Mouse (Mus musculus) lung, postnatal 0 days (tissue): ENCODE data around the gene Gm648. TPM values are rescaled to one million over a fixed set of nuclear protein-coding genes. Genes with fewer than 3 reads are reported as not detected.
"Not testable (repeated sequence)": the region's sequence is repeated elsewhere in the genome, so short reads cannot be mapped to it uniquely, and the experiment has no call there.

Experiments
- ATAC-seq: fragments of 200-750 bp; cut with Nextera tagmentation; 2 replicates; pipeline ENCODE4 v1.8.0; 2017; ENCODE audit warnings: moderate library complexity
- DNase-seq: peaks from one replicate; pipeline ENCODE4 v3.0.0-alpha.2; 2016; ENCODE audit warnings: low spot score
- H3K27ac ChIP-seq: fragments of 300-500 bp; sonication (generic); 2 replicates; pipeline ENCODE4 v1.5.1; 2014; ENCODE audit warnings: antibody characterized with exemption, mild to moderate bottlenecking, low read length, mixed read lengths
- H3K27me3 ChIP-seq: fragments of 300-500 bp; sonication (generic); replicated peaks from 2 replicates; pipeline ENCODE4 v1.6.1; 2014; ENCODE audit warnings: low read length, mixed read lengths; ENCODE audit not compliant: insufficient read depth
- H3K36me3 ChIP-seq: fragments of 300-500 bp; sonication (generic); 2 replicates; pipeline ENCODE4 v1.6.1; 2014; ENCODE audit warnings: low read length, mixed read lengths; ENCODE audit not compliant: insufficient read depth
- H3K4me1 ChIP-seq: fragments of 300-500 bp; sonication (generic); 2 replicates; pipeline ENCODE4 v1.6.1; 2014; ENCODE audit warnings: antibody characterized with exemption, low read depth, low read length, mixed read lengths; ENCODE audit not compliant: insufficient read depth
- H3K4me2 ChIP-seq: fragments of 300-500 bp; sonication (generic); replicated peaks from 2 replicates; pipeline ENCODE4 v1.6.1; 2014; ENCODE audit warnings: low read depth, mild to moderate bottlenecking, low read length, moderate library complexity, mixed read lengths
- H3K4me3 ChIP-seq: fragments of 300-500 bp; sonication (generic); 2 replicates; pipeline ENCODE4 v1.5.1; 2014; ENCODE audit warnings: low read depth, low read length
- H3K9ac ChIP-seq: fragments of 300-500 bp; sonication (generic); replicated peaks from 2 replicates; pipeline ENCODE4 v1.6.1; 2014; ENCODE audit warnings: low read depth, mild to moderate bottlenecking
- H3K9me3 ChIP-seq: fragments of 300-500 bp; sonication (generic); 2 replicates; pipeline ENCODE4 v1.6.1; 2016; ENCODE audit warnings: low read length, mixed read lengths
- CTCF ChIP-seq: IDR thresholded peaks from 2 replicates; pipeline ENCODE4 v1.5.1; 2016; ENCODE audit warnings: antibody characterized with exemption, mild to moderate bottlenecking
- EP300 ChIP-seq: IDR thresholded peaks from 2 replicates; pipeline ENCODE4 v1.6.1; 2016; ENCODE audit warnings: antibody characterized with exemption, mild to moderate bottlenecking, control low read depth
- WGBS: fragments of 180-500 bp; shearing (Covaris S2); extraction: QIAGEN DNeasy Blood & Tissue Kit; methylation state at CpG from one replicate; pipeline ENCODE4 v1.1.7; 2014; 5-methylcytosine and 5-hydroxymethylcytosine counted together
- microRNA-seq: library from miRNA; unstranded; fragments of <30 nt; microRNA quantifications from one replicate; pipeline ENCODE4, GENCODE M21; 2016
- polyA plus RNA-seq: library from polyadenylated mRNA; unstranded; fragments of >200 nt; fragmentation: Nextera tagmentation; extraction: Ambion mirVana; gene quantifications from 2 replicates; pipeline ENCODE4 v1.2.1, GENCODE M21; 2015

Gene Gm648
- polyA plus RNA-seq, 1 experiment from 2014 or later: 0.11 TPM

DNA sequence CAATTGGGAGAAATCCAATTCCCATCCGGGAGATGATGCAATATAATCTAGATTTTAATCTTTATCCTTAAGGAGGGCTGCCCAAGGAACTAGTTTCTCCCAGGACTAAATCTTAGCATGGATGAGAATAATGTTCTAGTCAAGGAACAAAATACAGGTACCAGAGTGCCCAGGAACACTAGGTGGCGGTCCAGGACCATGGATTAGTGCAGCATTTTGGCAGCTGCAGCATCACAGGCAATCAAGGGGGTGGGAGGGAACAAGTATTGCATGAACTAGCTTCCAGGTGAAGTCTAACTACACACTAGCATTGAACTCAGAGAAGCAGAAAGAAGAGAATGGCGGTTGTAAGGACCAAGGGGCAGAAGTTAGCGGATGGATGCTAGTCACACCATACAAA is 12.2 kb downstream of the Gm648 start:
- Histone ChIP-seq H3K9ac (no peak overlapping the region), H3K4me2 (no peak overlapping the region), H3K27me3 (no peaks in the 10 kb centered on the region), H3K36me3 (no peaks in the 10 kb centered on the region), H3K4me3 (no peak overlapping the region), H3K4me1 (no peaks in the 10 kb centered on the region), H3K27ac (no peak overlapping the region), H3K9me3 (no peaks in the 10 kb centered on the region)
- ATAC-seq (no peak; the same call in 1 of the 2 replicates), DNase-seq (peak; percentile 49)
- TF ChIP-seq CTCF (peak; percentile 68), EP300 (no peak)
- WGBS: 46% methylated on average over 4 of the region's 4 CpGs

DNA sequence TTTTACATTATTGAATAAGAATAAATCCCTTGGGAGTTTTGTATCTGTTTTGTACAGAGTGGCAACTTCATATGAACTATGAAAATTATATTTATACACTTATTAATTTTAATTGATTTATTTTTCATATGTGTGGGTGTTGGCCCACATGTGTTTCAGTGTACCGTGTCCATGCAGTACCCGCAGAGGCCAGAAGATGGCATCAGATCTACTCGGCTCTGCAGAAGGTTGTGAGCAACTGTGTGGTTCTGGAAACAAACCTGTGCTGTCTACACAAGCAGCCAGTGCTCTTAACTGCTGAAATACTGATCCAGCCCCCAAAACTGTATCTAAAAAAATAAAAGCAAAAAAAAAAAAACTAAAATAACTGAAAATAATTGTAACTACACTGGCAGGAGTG is 18.1 kb downstream of the Gm648 start:
- Histone ChIP-seq H3K36me3 (no peaks in the 10 kb centered on the region), H3K4me2 (no peak overlapping the region), H3K27me3 (no peaks in the 10 kb centered on the region), H3K9me3 (no peaks in the 10 kb centered on the region), H3K4me3 (no peak overlapping the region), H3K9ac (no peak overlapping the region), H3K4me1 (no peaks in the 10 kb centered on the region), H3K27ac (no peak overlapping the region)
- DNase-seq: peak; percentile 55
- TF ChIP-seq EP300 (no peak), CTCF (peak; percentile 68)
- no peak for ATAC-seq
- 4% methylated on average over 3 of the region's 3 CpGs for WGBS

DNA sequence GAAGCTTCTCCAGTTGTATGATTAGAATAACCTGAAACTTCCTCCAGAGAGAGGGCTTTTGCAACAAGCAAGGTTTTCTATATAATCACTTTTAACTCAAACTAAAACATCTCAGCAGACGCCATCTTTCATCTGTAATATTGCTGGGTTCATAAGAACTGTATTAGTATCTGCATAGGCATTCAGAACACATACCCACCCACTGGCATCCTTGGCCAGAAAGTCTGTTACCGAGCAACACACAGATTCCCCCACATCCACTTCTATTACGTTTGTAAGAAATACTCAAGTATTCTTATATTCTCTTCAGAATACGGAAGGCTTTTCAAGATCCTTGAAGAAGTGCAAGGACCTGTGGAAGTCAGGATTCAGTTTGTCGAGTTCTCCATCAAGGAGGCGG is 25.0 kb downstream of the Gm648 start, which contains the start of gene Gm10477:
Gm10477 (plus strand) TSS at position 301 of the 400 bp plus-strand sequence.
- not testable (repeated sequence) for H3K27ac ChIP-seq, H3K36me3 ChIP-seq, H3K4me3 ChIP-seq, ATAC-seq, DNase-seq, H3K27me3 ChIP-seq, H3K4me2 ChIP-seq, H3K9me3 ChIP-seq, H3K9ac ChIP-seq, H3K4me1 ChIP-seq
- 68% methylated on average over 6 of the region's 6 CpGs for WGBS

DNA sequence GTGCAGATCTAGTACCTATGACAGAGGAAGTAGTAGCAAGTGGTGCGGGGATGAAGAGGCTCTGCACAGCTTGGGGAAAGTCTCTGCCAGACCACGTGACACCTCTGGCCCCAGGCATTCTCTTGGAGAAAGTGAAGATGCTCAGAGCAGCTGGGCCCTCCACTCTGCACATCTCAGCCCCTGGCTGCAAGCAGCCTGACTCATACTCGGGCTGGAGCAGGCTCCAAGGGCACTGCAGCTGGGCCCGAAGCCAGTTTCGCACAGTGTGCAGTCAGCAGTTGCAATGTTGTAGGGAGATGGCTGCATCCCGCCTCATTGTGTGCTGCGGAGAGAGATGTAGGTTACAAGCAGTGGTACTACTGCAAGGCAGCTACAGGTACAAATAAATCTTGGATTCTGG is 52.2 kb downstream of the Gm648 start:
- ATAC-seq (no peak), DNase-seq (no peak)
- 0 out of 2 replicates have a peak, but pooled peaks cover under 1% of the 10 kb centered on the region for H3K36me3 ChIP-seq
- no peaks in the 10 kb centered on the region for H3K27me3 ChIP-seq
- 79% methylated on average over 7 of the region's 7 CpGs for WGBS
- no peak overlapping the region for H3K4me3 ChIP-seq
- H3K4me1 ChIP-seq: no peaks in the 10 kb centered on the region
- TF ChIP-seq EP300 (no peak), CTCF (no peak)
- no peak overlapping the region for H3K9ac ChIP-seq
- H3K4me2 ChIP-seq: no peak overlapping the region
- no peaks in the 10 kb centered on the region for H3K9me3 ChIP-seq
- H3K27ac ChIP-seq: no peak overlapping the region

Small RNA genes within 50 kb of the gene (microRNA-seq; reads per million reads assigned to microRNA genes)
- 0.73 reads per million for gene Mir5116

Other genes starting within 250 kb of the Gm648 start
- 2.1 and 2.4 TPM in 2 replicates for gene Zfp449, start 203.2 kb downstream of the Gm648 start, polyA plus RNA-seq
- gene Smim10l2a, start 175.0 kb downstream of the Gm648 start, polyA plus RNA-seq: 1.4 and 1.5 TPM in 2 replicates
- 0.74 TPM in 1 of 2 replicates, not detected in the other for gene Gm2174, start 101.6 kb downstream of the Gm648 start, polyA plus RNA-seq
- gene Ints6l, start 94.7 kb downstream of the Gm648 start, polyA plus RNA-seq: 27.0 and 30.9 TPM in 2 replicates
- not detected in 2 replicates for gene Gm10477, start 24.9 kb downstream of the Gm648 start, polyA plus RNA-seq
- gene Mmgt1, start 48.5 kb upstream of the Gm648 start, polyA plus RNA-seq: 11.8 and 12.1 TPM in 2 replicates
- gene Slc9a6, start 60.2 kb upstream of the Gm648 start, polyA plus RNA-seq: 15.1 and 16.1 TPM in 2 replicates
- 982 and 1,058 TPM in 2 replicates for gene Fhl1, start 182.2 kb upstream of the Gm648 start, polyA plus RNA-seq